Mouse (Mus musculus) hindbrain, embryonic 16.5 days (tissue): ENCODE results near the gene Sart3. TPM values are rescaled to one million over a fixed set of nuclear protein-coding genes. Genes with fewer than 3 reads are reported as not detected.

ENCODE experiments used
- ATAC-seq: fragments of 200-750 bp; cut with Nextera tagmentation; 2 replicates; pipeline ENCODE4 v1.8.0; 2017; ENCODE audit warnings: moderate TSS enrichment, moderate library complexity
- H3K27ac ChIP-seq: fragments of 300-500 bp; sonication (generic); 2 replicates; pipeline ENCODE4 v1.5.1; 2014; ENCODE audit warnings: low read depth, mild to moderate bottlenecking, control low read depth, low read length, moderate library complexity
- H3K27me3 ChIP-seq: fragments of 300-500 bp; sonication (generic); replicated peaks from 2 replicates; pipeline ENCODE4 v1.6.1; 2014; ENCODE audit warnings: low read length; ENCODE audit not compliant: control insufficient read depth, insufficient read depth
- H3K36me3 ChIP-seq: fragments of 300-500 bp; sonication (generic); 2 replicates; pipeline ENCODE4 v1.6.1; 2014; ENCODE audit warnings: mild to moderate bottlenecking, low read length, moderate library complexity, mixed read lengths; ENCODE audit not compliant: control insufficient read depth, insufficient read depth
- H3K4me1 ChIP-seq: fragments of 300-500 bp; sonication (generic); 2 replicates; pipeline ENCODE4 v1.6.1; 2014; ENCODE audit warnings: low read depth, low read length; ENCODE audit not compliant: control insufficient read depth, insufficient read depth
- H3K4me2 ChIP-seq: fragments of 300-500 bp; sonication (generic); 2 replicates; pipeline ENCODE4 v1.6.1; 2014; ENCODE audit warnings: mild to moderate bottlenecking, low read length, control low read depth, moderate library complexity
- H3K4me3 ChIP-seq: fragments of 300-500 bp; sonication (generic); 2 replicates; pipeline ENCODE4 v1.5.1; 2014; ENCODE audit warnings: mild to moderate bottlenecking, low read length, control low read depth, moderate library complexity
- H3K9ac ChIP-seq: fragments of 300-500 bp; sonication (generic); 2 replicates; pipeline ENCODE4 v1.6.1; 2014; ENCODE audit warnings: low read depth, mild to moderate bottlenecking, control low read depth, low read length, moderate library complexity
- H3K9me3 ChIP-seq: fragments of 300-500 bp; sonication (generic); 2 replicates; pipeline ENCODE4 v1.6.1; 2014; ENCODE audit warnings: mild to moderate bottlenecking, low read length, moderate library complexity; ENCODE audit not compliant: control insufficient read depth
- WGBS: fragments of 180-500 bp; shearing (Covaris S2); extraction: QIAGEN DNeasy Blood & Tissue Kit; methylation state at CpG from one replicate; pipeline ENCODE4 v1.1.7; 2014; 5-methylcytosine and 5-hydroxymethylcytosine counted together
- polyA plus RNA-seq: library from polyadenylated mRNA; unstranded; fragments of >200 nt; fragmentation: Nextera tagmentation; extraction: Ambion mirVana; gene quantifications from 2 replicates; pipeline ENCODE4 v1.2.1, GENCODE M21; 2015

The Sart3 gene
- polyA plus RNA-seq, 1 experiment from 2014 or later, result 37.7 TPM

DNA sequence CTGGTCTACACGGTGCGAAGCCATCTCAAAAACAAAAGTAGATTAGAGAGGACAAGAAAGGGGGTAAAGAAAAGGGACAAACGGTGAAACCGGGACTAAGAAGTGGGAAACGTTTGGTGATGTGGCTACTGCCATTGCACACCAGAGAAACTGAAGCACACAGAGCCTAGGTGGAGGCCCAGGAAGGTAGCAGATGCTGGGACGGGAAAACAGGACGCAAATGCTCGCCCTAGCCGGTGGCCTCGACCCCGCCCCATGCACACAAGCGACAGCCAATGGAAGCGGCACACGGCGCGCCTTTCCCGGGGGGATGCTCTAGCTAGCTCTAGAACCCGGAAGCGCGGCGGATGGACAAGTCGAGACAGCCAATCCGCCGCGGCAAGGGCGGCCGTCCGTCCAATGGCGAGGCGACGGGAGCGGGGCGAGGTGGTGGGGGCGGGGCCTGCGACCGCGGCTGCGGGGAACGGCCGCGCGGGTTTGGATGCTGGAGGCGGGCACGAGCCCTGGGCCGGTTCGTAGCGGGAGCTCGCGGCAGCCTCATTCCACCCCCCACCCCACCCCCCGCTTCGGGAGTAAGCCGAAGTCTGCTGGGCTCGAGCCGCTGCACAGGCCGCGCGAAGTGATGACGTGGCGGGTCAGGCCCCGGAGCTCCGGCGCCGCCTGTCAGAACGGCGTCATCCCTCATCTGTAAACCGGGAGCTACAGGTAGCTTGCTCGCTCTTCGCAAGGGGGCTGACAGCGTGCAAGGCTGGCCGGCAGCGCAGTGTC is 36.8 kb downstream of the Sart3 start, which contains the start of gene Ficd:
Gene Ficd, plus strand, starts transcription at position 459 of the 768 bp plus-strand sequence.
- Histone ChIP-seq H3K27ac (peak within 1 kb of the TSS; percentile 94), H3K36me3 (peaks cover 12% of the 10 kb centered on the region), H3K9ac (peak within 1 kb of the TSS; percentile 78), H3K4me3 (peak within 1 kb of the TSS; percentile 70), H3K4me1 (peaks cover 19% of the 10 kb centered on the region), H3K9me3 (no peaks in the 10 kb centered on the region), H3K27me3 (no peaks in the 10 kb centered on the region), H3K4me2 (peak within 1 kb of the TSS; percentile 94)
- ATAC-seq, result peak; percentile 97
- under 1% methylated on average over 60 of the region's 71 CpGs for WGBS

DNA sequence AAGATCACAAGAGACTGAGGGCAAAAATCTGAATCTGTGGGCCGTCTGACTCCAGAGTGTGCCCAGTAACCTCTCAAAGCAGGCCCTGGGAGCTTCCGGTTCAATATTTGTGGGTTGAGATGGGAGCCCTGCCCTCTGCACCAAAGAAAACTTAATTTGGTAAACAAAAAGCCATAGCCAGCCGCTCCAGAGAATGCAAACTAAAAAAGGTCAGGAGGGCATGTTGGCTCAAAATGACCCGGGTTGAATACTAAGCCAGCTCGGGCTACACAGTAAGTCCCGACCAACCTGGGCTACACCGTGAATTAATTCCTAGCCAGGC is 37.3 kb downstream of the Sart3 start:
- 28% methylated on average over 7 of the region's 7 CpGs for WGBS
- peak overlapping the region; percentile 70 for H3K4me3 ChIP-seq
- H3K27ac ChIP-seq, result peak overlapping the region; percentile 94
- peaks cover 24% of the 10 kb centered on the region for H3K4me1 ChIP-seq
- no peaks in the 10 kb centered on the region for H3K9me3 ChIP-seq
- H3K27me3 ChIP-seq, result no peaks in the 10 kb centered on the region
- H3K4me2 ChIP-seq, result peak overlapping the region; percentile 94
- peaks cover 12% of the 10 kb centered on the region for H3K36me3 ChIP-seq
- H3K9ac ChIP-seq, result peak overlapping the region; percentile 65; the same call in 1 of the 2 replicates
- ATAC-seq, result no peak

DNA sequence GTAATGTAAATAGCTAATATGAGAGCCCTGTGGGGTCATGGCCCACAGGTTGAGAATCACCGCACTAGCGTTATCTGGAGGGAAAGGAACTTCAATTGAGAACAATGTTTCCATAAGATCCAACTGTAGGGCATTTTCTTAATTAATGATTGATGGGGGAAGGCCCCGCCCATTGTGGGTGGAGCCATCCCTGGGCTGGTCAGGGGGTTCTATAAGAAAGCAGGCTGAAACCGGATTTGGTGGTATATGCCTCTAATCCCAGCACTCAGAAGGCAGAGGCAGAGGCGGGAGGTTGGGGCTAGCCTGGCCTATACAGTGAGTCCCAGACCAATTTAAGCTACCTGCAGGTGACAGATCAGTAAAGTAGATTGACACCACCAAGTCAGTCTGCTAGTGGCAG is 37.9 kb downstream of the Sart3 start:
- no peak overlapping the region for H3K4me2 ChIP-seq
- 67% methylated on average over 5 of the region's 5 CpGs for WGBS
- peaks cover 12% of the 10 kb centered on the region for H3K36me3 ChIP-seq
- H3K9ac ChIP-seq, result no peak overlapping the region
- no peak overlapping the region for H3K4me3 ChIP-seq
- H3K4me1 ChIP-seq, result peaks cover 24% of the 10 kb centered on the region
- no peak overlapping the region for H3K27ac ChIP-seq
- ATAC-seq, result no peak
- no peaks in the 10 kb centered on the region for H3K9me3 ChIP-seq
- H3K27me3 ChIP-seq, result no peaks in the 10 kb centered on the region

DNA sequence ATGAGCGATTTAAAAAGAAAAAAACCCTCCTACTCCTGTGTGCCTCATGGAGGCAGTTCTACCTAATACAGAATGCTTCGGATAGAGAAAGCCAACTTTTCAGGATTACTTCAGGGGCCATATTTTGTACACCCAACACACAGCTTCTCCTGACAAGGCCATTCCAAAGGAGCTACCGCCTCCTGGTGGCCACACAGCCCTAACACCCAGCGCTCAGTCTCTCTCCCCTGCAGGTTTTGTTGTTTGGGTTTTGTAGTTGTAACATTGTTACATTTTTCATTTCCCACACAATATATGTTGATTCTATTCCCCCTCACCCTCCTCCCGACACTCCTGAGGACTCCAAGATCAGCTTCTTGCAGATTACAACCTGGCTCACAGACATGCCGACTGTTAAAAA is 40.1 kb downstream of the Sart3 start:
- Histone ChIP-seq H3K4me3 (no peak overlapping the region), H3K9ac (no peak overlapping the region), H3K27ac (no peak overlapping the region), H3K9me3 (no peaks in the 10 kb centered on the region), H3K4me2 (no peak overlapping the region), H3K36me3 (no peaks in the 10 kb centered on the region), H3K4me1 (peaks cover 22% of the 10 kb centered on the region), H3K27me3 (no peaks in the 10 kb centered on the region)
- ATAC-seq, result no peak
- WGBS, result 29% methylated on average over 6 of the region's 6 CpGs

DNA sequence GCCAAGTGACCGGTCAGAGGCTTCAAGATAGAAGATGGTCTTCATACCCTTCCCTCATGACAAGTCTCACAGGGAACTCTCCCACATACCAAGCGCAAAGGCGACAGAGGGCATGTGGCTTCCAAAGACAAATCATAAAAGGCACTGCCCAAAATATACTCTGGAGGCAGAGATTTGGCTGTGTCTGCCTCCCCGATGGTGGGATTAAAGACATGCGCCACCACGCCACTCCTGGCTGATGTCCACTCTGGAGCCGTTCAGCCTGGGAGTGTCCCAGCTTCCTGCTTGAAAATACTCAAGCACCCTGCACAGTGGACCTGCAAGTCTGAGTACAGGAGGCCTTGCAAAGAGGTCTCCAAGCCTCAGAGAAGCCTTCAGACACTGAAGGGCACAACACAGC is 41.1 kb downstream of the Sart3 start:
- H3K27me3 ChIP-seq, result no peaks in the 10 kb centered on the region
- H3K27ac ChIP-seq, result peak overlapping the region; percentile 12; the same call in 1 of the 2 replicates
- H3K36me3 ChIP-seq, result no peaks in the 10 kb centered on the region
- no peaks in the 10 kb centered on the region for H3K9me3 ChIP-seq
- no peak overlapping the region for H3K4me3 ChIP-seq
- H3K9ac ChIP-seq, result no peak overlapping the region
- no peak for ATAC-seq
- WGBS, result 89% methylated on average over 7 of the region's 7 CpGs
- no peak overlapping the region for H3K4me2 ChIP-seq
- H3K4me1 ChIP-seq, result peaks cover 12% of the 10 kb centered on the region

DNA sequence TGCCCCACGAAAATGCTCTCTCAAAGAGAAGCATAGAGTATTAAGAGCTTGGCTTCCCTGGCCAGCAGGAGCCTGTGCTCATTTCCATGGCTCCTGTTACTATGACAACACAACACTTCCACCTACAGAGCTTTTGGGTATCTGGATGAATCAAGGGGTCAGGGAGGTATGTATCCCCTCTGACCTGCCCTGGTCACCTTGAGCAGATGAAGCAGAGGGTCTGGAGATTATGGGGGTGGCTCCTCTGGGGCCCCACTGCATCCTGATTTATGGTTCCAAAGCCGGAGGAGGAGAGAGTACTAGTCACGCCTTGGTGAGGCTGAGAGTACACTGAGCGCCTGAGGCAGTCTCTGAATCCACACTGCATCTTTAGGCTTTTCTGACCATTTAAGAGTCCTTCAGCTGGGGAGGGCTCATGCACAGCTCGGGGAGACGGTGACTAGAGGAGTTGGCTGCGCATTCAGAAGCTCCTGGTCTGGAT is 41.6 kb downstream of the Sart3 start:
- WGBS, result 59% methylated on average over 7 of the region's 7 CpGs
- no peak overlapping the region for H3K4me2 ChIP-seq
- no peaks in the 10 kb centered on the region for H3K36me3 ChIP-seq
- H3K4me3 ChIP-seq, result no peak overlapping the region
- H3K9ac ChIP-seq, result no peak overlapping the region
- no peaks in the 10 kb centered on the region for H3K9me3 ChIP-seq
- no peaks in the 10 kb centered on the region for H3K27me3 ChIP-seq
- peaks cover 12% of the 10 kb centered on the region for H3K4me1 ChIP-seq
- H3K27ac ChIP-seq, result peak overlapping the region; percentile 64; the same call in 1 of the 2 replicates
- ATAC-seq, result no peak

DNA sequence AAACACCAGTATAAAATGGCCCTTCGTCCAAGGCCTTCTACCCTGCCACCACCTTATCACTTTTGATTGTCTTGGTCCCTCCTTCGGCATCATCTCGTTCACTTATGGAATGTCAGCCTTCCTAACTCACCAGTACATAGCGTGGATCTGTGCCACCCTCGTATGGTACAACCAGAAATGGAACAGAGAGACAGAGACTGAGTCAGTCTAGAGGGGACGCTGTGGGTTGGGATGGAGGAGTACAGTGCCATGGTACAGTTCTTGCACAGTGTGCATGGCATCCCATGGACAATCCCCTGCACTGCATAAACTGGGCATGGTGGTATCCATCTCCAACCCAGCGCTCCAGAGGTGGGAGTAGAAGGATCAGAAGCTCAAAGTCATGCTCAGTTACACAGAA is 43.6 kb downstream of the Sart3 start:
- Histone ChIP-seq H3K27me3 (no peaks in the 10 kb centered on the region), H3K4me3 (no peak overlapping the region), H3K9me3 (no peaks in the 10 kb centered on the region), H3K4me2 (no peak overlapping the region), H3K27ac (no peak overlapping the region), H3K36me3 (no peaks in the 10 kb centered on the region), H3K4me1 (peaks cover 11% of the 10 kb centered on the region), H3K9ac (no peak overlapping the region)
- WGBS, result 90% methylated on average over 7 of the region's 7 CpGs
- no peak for ATAC-seq

DNA sequence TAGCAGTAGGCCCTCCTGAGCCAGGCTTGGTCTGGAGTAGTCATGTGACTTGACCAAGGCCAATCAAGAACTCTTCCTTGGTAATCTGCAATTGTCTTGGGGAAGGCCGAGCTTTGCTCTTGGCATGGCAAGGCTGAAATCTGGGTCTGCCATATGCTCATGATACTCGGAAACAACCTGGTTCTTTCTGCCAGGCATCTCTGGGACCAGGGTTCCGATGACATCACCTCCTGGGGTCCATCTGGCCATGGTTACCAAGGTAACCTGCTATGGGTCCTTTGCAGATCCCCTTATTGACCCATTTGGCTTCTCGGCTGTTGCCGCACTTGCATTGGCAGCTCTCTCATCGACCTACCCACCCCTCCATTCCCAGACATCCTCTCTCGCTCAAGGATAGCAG is 44.3 kb downstream of the Sart3 start:
- Histone ChIP-seq H3K4me2 (no peak overlapping the region), H3K27ac (no peak overlapping the region), H3K4me1 (peaks cover 11% of the 10 kb centered on the region), H3K36me3 (no peaks in the 10 kb centered on the region), H3K9ac (no peak overlapping the region), H3K27me3 (no peaks in the 10 kb centered on the region), H3K4me3 (no peak overlapping the region), H3K9me3 (no peaks in the 10 kb centered on the region)
- 68% methylated on average over 7 of the region's 7 CpGs for WGBS
- no peak for ATAC-seq

DNA sequence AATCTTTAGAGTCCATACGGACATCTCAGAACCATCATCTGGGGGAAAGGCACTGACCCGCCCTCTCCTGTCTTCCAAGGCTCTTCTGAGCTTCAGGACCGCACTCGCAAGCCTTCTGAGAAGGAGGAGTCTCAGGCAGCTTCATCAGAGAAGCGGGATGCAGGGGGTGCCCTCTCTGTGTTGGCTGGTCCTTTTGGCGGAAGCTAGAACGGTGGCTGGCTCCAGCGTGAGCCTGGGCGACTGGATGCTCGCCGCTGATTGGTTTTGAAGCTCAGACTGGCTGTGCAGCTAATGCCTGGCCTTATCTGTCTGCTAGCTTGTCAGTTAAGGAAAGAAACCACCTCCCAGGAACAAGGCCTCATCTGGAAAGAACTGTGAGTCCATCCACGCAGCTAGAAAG is 45.1 kb downstream of the Sart3 start:
- no peak overlapping the region for H3K4me3 ChIP-seq
- H3K9me3 ChIP-seq, result no peaks in the 10 kb centered on the region
- no peaks in the 10 kb centered on the region for H3K27me3 ChIP-seq
- no peak overlapping the region for H3K9ac ChIP-seq
- WGBS, result 69% methylated on average over 12 of the region's 12 CpGs
- peaks cover 11% of the 10 kb centered on the region for H3K4me1 ChIP-seq
- H3K4me2 ChIP-seq, result no peak overlapping the region
- no peak overlapping the region for H3K27ac ChIP-seq
- no peak for ATAC-seq
- no peaks in the 10 kb centered on the region for H3K36me3 ChIP-seq
